Mouse (Mus musculus) right cerebral cortex, postnatal 25 days (tissue): ENCODE data around the gene Gdf11.

ENCODE experiments used
- DNase-seq: peaks from one replicate; pipeline ENCODE4 v3.0.0; 2022

Gdf11 gene

DNA sequence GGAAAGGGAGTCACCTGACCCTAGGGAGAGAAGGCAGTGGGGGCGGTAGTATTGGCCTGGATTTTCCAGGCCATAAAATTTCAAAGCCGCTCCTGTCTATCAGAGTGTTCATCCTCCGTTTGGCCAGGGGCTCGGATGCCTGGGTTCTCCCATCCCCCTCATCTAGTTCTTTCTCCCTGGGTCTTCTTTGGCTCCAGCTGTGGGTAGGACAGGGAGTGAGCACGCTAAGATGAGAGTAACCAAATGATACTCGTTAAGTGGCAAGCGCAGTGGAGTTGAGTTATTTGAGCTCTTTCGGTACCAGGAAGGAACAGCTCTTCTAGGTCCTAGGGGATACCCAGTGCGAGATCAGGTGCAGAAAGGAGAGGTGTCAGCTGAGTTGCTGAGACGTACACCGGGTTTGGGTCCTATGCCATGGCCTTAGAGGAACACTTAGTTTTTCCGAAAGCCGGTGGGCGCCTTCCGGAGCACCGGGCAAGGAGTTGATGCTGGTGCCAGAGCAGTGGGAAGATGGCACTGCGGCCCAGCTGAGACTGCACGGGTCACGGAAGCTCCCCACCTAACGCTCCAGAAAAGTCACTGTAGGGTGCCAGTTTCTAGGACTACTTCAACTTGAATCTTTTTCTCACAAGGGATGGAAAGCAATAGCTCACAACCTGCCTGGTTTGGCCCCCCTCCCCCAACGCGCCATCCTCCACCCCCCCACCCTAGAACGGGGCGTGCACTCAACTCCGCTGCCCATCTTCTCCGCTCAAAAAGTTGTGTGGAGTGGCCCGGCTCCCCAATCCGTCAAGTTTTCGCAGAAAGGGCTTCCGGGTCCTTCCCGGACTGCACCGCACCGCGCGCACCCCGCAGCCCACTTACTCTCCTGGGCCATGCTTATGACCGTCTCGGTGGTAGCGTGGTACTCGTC, 879 bp downstream of the Gdf11 start:
- no peak for DNase-seq

DNA sequence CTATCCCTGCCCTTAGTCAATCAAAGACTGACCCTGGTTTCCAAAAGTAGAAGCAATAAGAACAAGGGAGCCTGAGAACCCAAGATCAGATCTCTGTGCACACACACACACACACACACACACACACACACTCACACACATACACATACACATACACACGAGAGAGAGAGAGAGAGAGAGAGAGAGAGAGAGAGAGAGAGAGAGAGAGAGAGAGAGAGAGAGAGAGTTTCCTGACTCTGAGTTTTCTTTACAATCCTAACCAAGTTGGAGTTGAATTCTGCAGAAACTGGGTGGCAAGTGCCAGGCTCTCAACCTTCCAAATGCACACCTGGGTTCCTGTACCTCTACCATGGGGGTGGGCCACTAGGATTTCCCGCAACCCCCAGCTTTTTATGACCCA, 1.7 kb downstream of the Gdf11 start:
- DNase-seq, result no peak

DNA sequence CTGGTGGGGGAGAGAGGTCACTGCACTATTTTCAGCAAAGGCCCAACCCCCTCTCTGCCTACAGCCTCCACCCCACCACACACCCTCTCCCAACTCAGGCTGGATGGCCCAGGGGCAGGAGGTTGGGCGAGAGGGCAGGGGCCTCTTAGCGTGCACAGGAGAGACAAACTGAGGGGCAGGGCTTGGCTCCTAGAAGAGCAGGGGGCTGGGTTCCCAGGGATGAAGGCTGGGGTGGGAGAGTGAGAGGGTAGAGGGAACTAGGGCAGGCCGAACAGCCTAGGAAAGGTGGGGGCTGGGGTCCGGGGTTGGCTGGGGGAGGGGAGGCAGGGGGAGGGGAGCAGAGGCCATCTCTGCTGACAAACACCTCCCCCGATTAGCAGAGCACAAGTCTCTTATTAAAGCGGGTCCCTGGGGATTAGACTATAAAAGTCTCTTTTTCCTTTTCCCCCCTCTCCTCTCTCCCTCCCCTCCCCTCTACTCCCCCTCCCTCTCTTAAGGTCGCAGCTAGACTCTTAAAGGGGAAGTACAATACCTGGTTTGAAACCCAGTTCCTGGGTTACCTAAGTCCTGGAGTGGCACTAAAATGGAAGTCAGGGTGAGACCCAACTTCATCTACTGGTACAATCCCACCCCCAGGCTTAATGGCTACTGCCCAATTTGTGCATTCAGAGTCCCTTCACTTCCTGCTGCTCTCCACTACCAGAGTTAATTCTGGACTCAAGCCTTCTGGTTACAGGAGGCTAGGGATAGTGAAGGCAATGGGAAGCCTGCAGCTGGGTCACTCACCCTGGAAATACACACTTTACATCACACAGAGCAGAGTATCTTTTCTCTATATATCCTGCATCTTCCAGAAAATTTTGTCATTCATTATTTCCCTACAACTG, 2.3 kb downstream of the Gdf11 start:
- DNase-seq, result no peak

DNA sequence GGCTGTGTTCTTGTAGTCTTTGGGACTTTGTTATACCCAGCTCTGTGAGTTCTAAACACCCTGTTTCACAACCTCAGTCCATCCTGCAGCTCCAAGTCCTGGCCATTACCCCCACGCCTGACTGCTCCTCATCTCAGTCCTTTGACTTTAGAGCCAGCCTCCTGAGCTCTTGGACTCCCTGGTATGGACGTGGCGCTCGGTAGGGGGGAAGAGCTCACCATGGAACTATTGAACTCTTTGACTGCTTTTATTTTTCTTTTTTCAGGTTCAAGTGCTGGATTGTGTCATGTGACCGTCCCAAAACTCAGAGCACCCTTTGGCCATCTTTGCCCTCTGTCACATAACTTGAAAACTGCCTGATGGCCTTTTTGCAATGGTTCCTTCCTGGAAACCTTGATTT, 9.5 kb downstream of the Gdf11 start:
- DNase-seq, result no peak

DNA sequence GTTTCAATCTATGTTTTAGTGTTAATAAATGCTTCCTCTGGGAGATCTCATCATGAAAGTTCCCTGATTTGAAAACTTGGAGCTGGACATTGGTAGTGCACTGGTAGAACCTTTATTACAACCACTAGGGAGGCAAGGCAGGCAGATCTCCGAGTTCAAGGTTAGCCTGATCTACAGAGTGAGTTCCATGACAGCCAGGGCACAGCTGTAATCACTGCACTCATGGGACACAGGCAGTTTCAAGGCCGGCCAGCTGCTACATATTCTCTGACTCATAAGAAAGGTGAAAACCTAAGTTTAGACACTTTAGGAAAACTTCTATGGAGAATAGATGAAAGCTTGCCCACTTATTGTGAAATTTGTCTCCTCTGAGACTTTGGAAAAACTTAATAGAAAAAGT, 12.7 kb downstream of the Gdf11 start:
- no peak for DNase-seq

DNA sequence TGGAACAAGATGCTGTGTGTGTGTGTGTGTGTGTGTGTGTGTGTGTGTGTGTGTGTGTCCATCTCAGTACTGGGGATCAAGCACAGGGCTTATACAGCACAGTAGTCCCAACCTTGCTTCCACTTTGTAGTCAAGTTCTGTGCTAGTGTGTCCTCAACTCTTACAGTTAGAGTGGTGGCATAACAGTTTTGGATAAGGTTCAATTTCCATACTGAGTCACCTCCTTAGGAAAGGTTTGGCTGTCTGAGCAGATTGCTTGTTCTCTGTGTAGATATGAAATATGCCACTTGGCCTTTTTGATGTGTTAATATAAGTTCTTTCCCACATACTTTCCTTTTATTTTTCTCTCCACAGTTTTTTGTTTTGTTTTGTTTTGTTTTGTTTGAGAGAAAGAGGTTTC, 13.2 kb downstream of the Gdf11 start:
- DNase-seq, result no peak

DNA sequence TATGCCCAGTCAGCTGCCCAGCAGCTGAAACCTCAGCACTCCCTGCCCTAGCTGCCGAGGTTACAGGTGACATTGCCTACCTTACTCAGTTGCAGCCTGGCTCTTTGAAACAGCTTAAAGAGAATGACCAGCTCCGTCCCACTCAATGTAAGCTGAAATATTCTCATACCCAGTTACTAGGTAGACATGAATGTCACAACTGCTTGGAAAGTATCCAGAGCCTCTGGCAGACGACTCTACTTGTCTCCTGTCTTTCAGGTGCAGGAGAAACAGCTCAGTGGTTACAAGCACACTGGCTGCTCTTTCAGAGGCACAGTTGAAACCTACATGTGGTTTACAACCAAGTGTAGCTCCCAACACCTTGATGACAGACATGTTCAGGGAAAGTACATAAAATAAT, 21.2 kb downstream of the Gdf11 start:
- DNase-seq, result no peak

DNA sequence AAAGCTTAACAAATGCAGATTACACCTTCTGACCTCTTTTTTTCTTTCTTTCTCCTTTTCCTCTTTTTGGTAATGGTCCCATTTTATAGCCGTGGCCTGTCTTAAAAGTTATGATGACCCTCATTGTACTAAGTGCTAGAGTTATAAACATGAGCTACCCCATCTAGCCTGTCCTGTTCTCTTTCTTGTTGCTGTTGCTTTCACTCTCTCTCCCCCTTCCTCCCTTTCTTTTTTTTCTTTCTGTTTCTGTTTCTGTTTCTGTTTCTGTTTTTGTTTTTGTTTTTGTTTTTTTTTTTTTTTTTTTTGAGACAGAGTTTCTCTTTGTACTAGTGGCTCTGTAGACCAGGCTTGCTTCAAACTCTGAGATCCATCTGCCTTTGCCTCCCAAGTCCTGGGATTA, 25.0 kb downstream of the Gdf11 start:
- no peak for DNase-seq

DNA sequence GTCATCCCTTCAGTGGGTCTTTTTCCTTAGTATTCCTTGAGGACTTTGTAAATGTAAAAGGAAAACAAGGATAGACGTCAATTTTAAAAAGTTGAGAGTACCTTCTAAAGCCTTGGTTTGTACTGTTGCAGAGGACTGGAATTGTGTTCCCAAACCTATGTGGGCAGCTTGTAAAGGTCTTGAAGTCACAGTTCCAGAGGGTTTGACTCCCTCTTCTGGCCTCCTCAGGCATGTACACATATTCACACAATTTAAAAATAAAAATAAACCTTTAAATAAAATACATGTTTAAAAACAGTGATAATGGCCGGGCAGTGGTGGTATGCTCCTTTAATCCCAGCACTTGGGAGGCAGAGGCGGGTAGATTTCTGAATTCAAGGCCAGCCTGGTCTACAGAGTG, 25.5 kb downstream of the Gdf11 start:
- DNase-seq, result no peak

DNA sequence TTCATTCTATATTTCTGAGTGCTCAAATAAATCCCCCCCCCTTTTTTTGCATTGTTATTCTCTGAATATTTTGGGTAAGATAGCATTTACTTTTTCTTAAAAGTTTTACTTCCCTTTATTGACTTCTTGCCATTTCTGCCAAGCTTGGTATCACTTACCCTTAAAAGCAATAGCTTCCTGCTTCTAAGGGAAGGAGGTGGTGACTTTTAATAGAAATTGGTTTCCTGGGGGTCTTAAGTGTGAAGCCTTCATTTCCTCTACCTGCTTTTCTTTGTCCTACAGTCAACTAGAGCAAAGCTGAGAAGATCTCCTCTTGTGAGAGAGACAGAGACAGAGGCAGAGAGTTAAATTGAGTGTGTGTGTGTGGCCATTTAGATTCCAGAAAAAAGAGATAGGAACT, 30.3 kb downstream of the Gdf11 start:
- DNase-seq, result no peak

DNA sequence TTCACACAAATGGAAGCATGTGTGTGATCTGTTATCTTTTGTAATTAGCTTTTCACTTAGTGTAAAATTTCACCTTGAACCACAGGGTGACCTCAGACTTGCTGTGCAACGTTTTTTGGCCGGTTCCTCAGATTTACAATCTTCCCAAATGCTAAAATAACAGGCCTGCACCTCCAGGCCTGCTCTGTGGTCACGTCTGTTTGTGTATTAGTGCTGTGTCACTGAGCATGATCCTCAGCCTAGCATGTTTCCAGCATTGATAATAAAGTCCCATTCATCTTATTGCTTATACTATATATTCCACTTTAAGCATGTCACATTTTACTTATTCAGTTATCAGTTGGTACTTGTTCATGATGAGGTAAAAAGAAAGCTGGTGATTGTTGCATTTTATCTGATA, 41.2 kb downstream of the Gdf11 start:
- no peak for DNase-seq

DNA sequence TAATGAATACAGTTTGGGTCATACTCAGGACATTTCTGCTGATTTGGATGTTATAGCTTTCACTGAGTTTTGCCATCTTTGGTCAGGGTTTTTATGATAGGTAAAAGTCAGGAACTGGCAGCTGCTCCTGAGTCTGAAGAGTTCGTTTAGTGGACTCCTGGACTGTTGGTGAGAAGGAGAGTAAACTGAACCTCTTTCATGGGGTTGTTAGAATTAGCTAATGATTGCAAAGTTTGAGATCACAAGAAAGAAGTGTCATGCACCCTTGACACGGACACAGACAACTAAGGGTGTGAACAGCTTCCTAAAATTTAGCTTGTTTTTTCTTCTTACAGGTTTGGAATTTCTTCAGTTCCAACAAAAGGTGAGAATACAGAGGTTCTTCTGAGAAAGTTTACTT, 43.1 kb downstream of the Gdf11 start:
- DNase-seq, result no peak

DNA sequence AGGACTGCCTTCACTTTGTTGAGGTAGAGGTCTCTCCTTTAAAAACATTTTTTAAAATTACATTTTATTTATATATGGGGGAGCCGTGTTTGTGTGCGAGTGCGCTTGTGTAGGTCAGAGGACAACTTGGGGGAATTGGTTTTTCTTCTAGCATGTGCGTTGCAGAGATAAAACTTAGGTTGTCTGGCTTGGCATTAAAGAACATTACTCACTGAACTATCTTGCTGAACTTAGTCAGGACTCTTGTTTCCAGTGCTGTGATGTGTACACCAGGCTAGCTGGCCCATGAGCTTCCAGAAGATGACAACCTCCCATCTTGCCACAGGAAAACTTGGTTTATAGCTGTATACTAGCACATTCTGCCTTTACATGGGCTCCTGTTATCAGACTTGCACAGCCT, 44.9 kb downstream of the Gdf11 start:
- no peak for DNase-seq

DNA sequence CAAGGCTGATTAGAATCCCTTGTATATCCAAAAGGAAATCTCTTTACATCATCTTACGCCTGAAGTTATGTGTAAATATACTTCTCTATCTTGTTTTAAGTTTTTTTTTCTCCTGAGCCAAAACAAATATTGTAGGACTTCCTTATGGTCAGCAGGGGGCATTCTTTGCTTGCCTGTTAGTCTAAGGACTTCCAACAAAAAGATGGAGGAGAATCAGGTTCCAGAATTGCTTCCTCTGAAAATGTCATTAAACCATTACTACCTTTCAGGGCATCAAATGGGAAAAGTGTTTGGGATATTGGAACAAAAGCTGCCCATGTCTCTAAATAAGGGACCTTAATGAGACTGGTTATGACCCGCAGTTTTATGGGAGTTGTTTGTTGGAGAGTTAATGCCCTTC, 46.0 kb downstream of the Gdf11 start:
- no peak for DNase-seq

DNA sequence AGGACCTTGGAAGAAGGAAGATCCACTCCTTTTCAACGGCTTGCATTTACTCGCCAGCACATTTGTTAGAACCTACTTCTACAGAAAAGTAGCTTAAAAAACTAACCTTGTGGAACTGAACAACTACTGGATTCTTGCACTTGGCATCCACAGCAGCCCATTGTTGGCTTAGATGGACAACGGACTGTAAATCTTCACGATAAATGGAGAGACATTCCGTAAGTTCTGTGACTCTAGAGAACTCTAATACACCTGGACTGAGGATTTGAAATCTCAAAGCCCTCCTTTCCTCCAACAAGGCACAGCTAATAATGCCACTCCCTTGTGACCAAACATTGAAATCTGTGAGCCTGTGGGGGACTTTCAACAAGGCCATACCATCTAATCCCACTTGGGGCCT, 48.3 kb downstream of the Gdf11 start:
- no peak for DNase-seq

DNA sequence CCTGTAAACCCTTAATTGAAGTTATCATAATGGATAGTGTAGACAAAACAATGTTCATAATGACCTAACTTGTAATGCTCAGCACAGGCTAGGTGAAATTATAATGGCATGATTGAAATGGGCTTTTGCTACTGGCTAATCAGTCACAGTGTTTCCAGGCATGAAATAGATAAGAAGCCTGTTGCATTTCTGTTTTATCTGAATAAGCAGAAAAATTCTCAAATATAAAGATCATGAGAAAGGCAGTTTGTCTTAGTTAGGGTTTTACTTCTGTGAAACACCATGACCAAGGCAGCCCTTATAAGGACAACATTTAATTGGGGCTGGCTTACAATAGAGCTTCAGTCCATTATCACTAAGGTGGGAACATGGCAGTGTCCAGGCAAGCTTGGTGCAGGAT, 50.9 kb downstream of the Gdf11 start:
- DNase-seq, result no peak

DNA sequence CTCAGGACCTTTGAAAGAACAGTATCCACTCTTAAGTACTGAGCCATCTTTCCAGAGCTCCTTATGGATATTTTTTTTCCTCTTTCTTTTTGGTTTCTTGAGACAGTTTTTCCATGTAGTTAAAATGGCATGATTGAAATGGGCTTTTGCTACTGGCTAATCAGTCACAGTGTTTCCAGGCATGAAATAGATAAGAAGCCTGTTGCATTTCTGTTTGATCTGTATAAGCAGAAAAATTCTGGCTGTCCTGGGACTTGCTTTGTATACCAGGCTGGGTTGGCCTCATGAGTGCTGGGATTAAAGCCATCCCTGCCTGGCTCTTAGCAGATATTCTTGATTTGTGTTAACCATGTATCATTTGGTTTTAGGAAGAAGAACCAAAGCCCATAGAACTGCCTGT, 52.1 kb downstream of the Gdf11 start:
- no peak for DNase-seq

DNA sequence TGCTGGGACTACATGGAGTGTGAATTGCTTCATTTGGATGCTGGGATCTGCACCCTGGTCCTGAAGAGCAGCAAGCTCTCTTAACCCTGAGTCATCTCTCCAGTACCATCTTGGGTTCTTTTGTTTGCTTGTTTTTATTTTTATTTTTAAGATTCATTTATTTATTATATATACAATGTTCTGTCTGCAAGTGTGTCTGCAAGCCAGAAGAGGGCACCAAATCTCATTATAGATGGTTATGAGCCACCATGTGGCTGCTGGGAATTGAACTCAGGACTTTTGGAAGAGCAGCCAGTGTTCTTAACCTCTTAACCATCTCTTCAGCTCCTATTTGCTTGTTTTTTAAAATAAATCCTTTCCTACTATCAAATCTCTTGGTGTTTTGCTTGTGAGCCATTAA, 54.1 kb downstream of the Gdf11 start:
- no peak for DNase-seq
